Mouse (Mus musculus) megakaryocyte, adult 5-6 weeks (primary cell): ENCODE measurements around the gene Rhot1. TPM values are rescaled to one million over a fixed set of nuclear protein-coding genes. Genes with fewer than 3 reads are reported as not detected.
"Not testable (repeated sequence)": the region's sequence is repeated elsewhere in the genome, so short reads cannot be mapped to it uniquely, and the experiment has no call there.

Source experiments
- ATAC-seq: 2 replicates; pipeline ENCODE4 v1.8.0; 2016; ENCODE audit warnings: mild to moderate bottlenecking, inconsistent platforms; ENCODE audit not compliant: poor library complexity, severe bottlenecking
- total RNA-seq, 2 experiments: library from RNA; stranded (forward) in 1 of 2; stranded (reverse) in 1 of 2; fragments of 153-499, 151-499 nt in 1 of 2; fragments of 221-1000, 200-1000 nt in 1 of 2; gene quantifications; 2 replicates each; pipeline versions ENCODE4 v1.2.3 to v1.2.4; 2015 to 2017

The Rhot1 gene
- total RNA-seq (2015) (42.5 and 45.0 TPM in 2 replicates), total RNA-seq (2017) (34.6 and 37.8 TPM in 2 replicates)

DNA sequence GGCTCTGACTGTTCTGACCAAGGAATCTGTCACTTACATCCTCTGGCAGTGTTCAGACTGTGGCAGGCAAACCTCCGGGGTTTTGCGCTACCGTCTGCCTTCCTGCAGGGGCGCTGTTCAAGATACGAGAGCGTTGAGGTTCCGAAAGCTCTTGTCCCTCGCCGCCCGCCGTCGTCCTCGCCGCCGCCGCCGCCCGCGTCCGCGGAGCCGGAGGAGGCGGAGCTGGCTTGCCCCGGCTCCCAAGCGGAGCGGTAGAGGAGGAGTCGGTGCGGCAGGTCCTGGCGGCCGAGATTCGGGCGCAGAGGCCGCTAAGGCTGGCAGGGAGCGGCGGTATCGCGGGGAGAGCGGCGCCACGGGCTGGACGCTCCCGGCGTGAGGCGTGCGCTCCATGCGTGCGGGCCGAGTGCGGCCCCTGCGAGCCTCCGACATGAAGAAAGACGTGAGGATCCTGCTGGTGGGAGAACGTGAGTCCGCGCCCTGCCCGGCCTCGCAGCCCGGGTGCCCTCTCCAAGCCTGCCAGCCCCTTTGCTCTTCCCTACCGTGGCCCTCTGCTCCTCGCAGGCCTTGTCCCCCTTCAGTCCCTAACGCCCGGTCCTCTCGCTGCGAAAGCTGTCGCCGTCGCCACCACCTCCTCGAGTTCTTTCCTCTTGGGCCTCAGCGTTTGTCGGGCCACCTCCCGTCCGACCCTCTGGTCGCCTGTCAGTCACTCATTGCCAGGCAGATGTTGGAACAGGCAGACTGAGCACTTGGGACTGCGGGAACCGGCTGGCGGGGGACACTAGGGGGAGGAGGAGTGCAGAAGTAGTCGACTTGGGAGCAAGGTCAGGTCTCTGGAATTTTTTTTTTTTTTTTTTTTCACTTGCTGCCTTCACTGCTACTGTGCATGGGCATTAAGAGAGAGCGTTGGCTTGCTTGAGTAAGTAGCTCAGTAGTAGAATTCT, at the start of gene Rhot1:
Rhot1 (plus strand) TSS at position 160 of the 941 bp plus-strand sequence.
- peak; percentile 97 for ATAC-seq

GRCm38 (mm10) chr11:80161041-80161440, 47.8 kb upstream of the Rhot1 start:
- no peak for ATAC-seq

DNA sequence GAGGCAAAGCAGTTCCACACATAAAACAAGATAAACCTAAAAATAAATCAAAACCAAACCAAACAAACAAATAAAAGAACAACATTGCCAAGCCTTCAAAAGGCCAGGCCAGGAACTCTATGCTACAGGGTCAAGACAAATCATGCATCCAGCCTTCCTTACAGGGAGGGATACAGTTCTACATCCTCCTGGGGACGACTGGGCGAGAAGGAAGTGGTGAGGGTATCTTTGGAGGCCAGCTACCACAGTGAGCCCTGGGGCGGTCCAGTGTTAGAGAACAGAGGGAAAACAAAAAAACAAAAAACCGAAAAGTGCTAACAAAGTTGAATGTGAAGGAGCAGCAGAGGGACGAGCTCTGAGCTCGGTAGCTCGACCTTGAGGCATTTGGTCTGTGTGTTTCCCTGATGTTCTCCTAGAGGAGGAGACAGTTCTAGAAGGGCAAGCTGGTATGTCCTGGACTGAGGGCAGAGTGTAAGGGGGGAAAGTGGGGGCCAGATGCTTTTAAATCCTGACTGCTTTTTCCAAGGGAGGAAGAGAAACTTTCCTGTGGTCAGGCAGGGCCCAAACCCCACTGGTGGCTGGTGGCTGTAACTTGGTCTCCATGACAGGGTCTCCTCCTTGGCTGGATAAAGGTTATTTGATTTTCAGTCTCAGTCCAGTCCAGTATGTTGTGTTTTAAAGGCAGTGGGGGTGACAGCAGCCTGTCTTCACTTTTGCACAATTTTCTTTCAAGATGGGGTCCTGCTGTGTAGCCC, 45.3 kb upstream of the Rhot1 start:
- no peak for ATAC-seq

DNA sequence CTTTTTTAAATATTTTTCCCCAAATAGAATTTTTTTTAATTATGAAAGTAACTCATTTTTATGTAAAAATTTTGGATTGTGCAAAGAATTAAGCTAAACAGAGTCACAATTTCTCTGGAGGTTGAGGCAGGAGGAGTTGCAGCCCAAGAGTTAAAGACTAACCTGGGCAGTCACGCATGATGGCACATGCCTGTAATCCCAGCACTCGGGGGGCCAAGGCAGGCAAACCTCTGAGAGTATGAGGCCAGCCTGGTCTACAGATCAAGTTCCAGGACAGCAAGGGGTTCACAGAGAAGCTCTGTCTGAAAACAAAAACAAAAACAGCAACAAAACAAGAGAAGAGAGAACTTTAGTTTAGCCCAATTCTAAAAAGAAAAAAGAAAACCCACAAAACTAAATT, 44.6 kb upstream of the Rhot1 start:
- ATAC-seq, result no peak

DNA sequence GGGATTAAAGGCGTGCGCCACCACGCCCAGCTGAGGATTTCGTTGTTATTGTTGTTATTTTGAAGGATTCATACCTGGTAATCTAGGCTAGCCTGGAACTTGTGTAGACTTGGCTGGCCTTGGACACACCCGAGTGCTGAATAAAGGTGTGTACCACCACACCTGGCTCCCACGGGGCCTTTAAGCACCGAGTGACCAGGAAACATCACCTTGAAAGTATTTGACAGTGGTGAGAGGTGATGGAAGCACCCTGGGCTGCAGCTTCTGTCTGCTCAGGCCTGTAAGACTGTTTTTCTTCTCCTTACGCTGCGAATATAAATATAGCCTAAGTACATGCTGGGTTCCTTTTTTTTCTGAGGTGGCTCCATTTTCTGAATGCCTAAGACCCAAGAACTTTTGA, 40.7 kb upstream of the Rhot1 start:
- no peak for ATAC-seq

DNA sequence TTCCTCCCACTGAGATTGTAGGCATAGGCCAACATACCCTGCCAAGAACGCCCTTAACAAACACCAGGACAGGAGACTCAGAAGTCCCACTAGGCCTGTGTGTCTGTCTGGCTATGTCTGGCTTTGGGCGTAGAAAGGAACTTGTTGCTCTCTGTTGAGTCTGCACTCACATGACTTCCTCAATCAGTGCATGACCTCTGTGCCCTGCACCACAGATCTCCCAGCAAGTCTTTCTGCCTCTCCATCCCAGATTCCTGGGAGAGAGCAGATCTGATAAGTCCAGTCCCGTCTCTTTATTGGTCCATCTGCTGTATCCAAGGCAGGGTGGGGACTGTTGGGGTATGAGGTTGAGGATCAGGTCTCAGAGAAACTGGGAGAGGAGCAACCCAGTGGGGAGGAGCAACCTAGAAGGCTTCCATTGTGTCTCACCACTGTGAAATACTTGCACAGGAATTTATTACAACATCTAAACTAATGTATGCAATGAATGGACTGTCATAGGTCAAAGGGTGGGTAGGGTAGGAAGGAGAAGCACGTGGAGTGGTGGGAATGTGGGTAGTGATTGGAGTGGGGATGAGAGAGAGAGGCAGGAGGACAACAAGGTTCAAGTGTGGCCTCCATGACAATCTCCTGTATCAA, 40.1 kb upstream of the Rhot1 start:
- ATAC-seq, result peak; percentile 84

DNA sequence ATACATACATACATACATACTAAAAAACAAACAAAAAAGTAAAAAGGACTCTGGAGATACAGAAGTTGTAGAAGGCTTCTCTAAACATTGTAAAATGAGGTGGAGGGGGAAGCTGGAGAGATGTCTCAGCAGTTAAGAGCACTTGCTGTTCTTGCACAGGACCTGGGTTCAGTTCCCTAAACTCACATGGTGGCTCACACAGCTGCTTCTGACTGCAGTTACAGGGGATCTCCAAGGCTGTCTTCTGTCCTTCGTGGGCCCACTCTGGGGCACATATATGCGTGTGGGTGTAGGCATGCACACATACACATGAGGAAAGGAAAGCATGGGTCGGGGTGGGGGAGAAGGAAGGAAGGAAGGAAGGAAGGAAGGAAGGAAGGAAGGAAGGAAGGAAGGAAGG, 39.2 kb upstream of the Rhot1 start:
- ATAC-seq, result peak; percentile 53; the same call in 1 of the 2 replicates

DNA sequence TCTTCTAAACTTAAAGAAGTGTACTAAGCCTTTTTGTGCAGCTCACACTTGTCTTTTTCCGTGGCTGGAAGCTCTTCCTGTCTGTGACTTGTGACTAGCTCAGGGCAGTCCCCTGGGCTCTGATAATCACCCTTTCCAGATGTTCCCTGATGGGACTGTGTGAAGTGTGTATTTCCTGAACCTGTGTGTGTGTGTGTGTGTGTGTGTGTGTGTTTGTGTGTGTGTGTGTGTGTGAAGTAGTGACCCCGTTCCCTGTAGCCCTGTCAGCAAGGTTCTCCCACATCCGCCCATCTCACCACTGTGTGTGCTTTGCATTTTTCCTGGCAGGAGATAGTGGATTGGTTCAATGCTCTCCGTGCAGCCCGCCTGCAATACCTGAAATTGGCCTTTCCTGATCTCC, 38.5 kb upstream of the Rhot1 start:
- no peak for ATAC-seq

- ATAC-seq, result no peak
Measured at GRCm38 (mm10) chr11:80171884-80172283, 36.9 kb upstream of the Rhot1 start.

DNA sequence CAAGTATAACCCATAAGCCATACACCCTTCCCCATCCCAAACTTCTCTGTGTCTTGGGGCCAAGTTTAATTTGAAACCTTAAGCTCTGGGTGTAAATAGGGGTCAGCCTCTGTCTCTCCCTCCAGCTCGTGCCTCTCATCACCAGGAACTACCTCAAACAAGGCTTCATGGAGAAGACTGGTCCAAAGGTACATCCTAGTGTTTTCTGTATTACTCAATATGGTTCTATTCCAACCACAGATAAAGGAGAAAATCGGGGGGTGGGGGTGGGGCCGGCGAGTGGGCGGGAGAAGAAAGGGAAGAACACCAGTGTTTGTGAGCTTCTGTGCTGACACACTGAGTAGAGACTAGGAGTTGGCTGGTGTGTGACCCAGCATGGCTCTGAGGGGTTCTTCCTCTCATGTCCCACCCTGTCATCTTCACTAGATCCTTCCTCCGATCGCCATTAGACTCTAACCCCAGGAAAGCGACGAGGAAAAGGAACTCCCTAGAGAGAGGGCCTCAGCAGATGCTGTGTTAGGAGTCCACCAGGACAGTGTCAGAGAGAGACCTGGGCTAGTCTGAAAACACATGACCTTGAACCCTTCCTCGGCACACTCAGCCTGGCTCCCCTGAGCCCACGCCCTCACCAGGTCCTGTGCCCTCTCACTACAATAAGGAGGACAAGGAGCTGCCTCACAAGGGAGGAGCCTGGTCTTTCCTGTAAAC, 34.7 kb upstream of the Rhot1 start:
- ATAC-seq, result no peak

DNA sequence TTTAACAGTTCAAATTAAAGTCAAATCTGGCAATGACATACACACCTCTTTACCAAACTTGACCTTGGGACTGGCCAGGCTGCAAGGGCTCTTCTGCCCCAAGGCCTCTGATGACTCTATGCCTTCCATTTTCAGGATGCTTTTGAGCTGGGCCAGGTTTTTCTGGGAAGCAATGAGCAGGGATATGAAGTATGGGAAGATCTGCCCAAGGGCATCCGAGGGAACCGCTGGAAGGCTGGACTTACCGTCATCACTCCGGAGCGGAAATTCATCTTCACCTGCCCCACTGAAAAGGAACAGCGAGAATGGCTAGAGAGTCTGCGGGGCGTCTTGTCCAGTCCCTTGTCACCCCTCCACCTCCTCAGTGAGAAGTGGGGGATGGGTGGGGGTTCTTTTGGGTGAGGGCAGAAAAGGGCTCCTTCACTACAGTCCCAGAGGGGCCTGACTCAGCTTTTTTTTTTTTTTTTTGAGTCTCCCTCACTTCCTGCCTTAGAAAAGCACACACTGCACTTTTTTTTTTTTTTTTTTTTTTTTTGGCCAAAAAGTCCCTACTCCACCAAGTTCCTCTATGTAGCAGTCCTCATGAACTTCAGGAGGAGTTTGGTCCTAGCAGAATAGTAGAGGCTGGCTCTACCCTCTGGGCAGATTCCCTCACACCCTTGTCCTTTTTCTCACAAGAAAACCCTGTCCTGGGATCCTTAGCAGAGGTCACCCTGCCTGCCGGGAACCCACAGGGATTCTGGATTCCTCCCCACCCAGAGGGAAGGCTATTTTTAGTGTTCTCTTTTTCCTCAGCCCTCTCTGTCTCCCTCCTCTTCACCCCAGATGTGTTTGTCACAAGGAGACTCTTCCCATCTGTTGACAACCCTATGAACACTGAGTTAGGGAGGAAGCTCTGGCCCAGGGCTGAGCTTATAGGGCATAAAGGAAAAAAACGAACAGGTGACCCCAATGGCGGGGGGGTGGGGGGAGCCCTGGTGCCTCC, 31.6 kb upstream of the Rhot1 start:
- ATAC-seq, result peak; percentile 57

DNA sequence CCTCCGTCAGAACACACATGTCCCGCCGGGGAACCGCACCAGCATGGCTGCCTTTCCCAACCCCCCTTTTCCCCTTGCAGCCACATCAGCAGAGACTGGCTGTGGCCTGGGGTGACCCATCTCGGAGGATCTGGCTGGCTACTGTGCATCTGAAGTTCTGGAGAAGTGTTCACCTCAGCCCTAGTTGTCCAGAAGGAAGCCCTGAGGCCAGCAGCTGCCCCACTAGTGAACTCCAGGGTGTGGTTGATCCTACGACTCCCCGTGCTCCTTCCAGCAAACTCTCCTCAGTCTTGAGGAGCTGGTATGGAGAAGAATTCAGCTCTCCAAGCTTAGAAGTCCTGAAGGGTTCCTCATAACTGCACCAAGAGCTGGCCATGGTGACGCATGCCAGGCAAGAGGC, 30.5 kb upstream of the Rhot1 start:
- no peak for ATAC-seq

- ATAC-seq, result no peak
Measured at GRCm38 (mm10) chr11:80181021-80181749, 27.6 kb upstream of the Rhot1 start.

- ATAC-seq, result peak; percentile 51
Measured at GRCm38 (mm10) chr11:80183054-80183704, 25.6 kb upstream of the Rhot1 start.

- ATAC-seq, result peak; percentile 100
Measured at GRCm38 (mm10) chr11:80183705-80184255, 25.0 kb upstream of the Rhot1 start, which contains the start of gene Rnf135. Rnf135 (plus strand) TSS chr11:80183851.

- no peak for ATAC-seq
Measured at GRCm38 (mm10) chr11:80184531-80185071, 24.2 kb upstream of the Rhot1 start.

DNA sequence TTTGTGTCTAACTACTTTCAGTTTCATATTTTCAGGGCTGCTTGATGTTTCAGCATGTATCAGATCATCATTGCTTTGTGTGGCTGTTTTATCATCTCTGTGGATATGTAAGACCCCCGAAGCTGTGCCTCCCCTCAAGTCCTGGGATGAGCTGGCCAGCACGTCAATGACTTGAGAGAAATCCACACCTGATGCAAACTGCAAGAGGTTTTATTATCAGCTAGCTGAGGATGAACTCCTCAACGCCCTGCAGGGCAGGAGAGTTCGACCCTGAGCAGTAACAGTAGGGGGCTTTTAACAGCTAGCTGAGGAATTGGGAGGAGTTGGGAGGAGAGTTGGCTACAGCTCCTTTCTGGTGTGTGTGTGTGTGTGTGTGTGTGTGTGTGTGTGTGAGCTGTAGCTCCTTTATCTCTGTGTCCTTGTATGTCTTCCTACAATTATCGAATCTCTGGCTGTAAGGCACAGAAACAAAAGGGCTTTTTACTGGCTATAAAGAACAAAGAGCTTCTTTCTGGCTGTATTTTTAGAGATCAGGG, 23.3 kb upstream of the Rhot1 start:
- ATAC-seq, result not testable (repeated sequence)
